Mouse (Mus musculus) forebrain, embryonic 13.5 days (tissue): Measurements from ENCODE around the gene Olfr305. TPM values are rescaled to one million over a fixed set of nuclear protein-coding genes. Genes with fewer than 3 reads are reported as not detected.
"Not testable (repeated sequence)": the region's sequence is repeated elsewhere in the genome, so short reads cannot be mapped to it uniquely, and the experiment has no call there.

Experiments used
- ATAC-seq: fragments of 200-750 bp; cut with Nextera tagmentation; 2 replicates; pipeline ENCODE4 v1.8.0; 2017
- H3K27ac ChIP-seq: fragments of 300-500 bp; sonication (generic); 2 replicates; pipeline ENCODE4 v1.5.1; 2015; ENCODE audit warnings: inconsistent platforms, mild to moderate bottlenecking, moderate library complexity
- H3K27me3 ChIP-seq: fragments of 300-500 bp; sonication (generic); 2 replicates; pipeline ENCODE4 v1.6.1; 2015; ENCODE audit warnings: mild to moderate bottlenecking, inconsistent platforms
- H3K36me3 ChIP-seq: fragments of 300-500 bp; sonication (generic); 2 replicates; pipeline ENCODE4 v1.6.1; 2015; ENCODE audit warnings: mild to moderate bottlenecking, inconsistent platforms; ENCODE audit not compliant: poor library complexity, severe bottlenecking
- H3K4me1 ChIP-seq: fragments of 300-500 bp; sonication (generic); 2 replicates; pipeline ENCODE4 v1.6.1; 2015; ENCODE audit warnings: inconsistent platforms
- H3K4me2 ChIP-seq: fragments of 300-500 bp; sonication (generic); 2 replicates; pipeline ENCODE4 v1.6.1; 2015; ENCODE audit warnings: inconsistent platforms, mild to moderate bottlenecking, moderate library complexity
- H3K4me3 ChIP-seq: fragments of 300-500 bp; sonication (generic); 2 replicates; pipeline ENCODE4 v1.5.1; 2015; ENCODE audit warnings: mild to moderate bottlenecking, inconsistent platforms
- H3K9ac ChIP-seq: fragments of 300-500 bp; sonication (generic); 2 replicates; pipeline ENCODE4 v1.6.1; 2015; ENCODE audit warnings: mild to moderate bottlenecking, inconsistent platforms
- H3K9me3 ChIP-seq: fragments of 300-500 bp; sonication (generic); replicated peaks from 2 replicates; pipeline ENCODE4 v1.6.1; 2016; ENCODE audit warnings: inconsistent platforms
- WGBS: fragments of 180-500 bp; shearing (Covaris S2); methylation state at CpG from one replicate; pipeline ENCODE4 v1.1.7; 2015; 5-methylcytosine and 5-hydroxymethylcytosine counted together
- polyA plus RNA-seq: library from polyadenylated mRNA; unstranded; fragments of >200 nt; fragmentation: Nextera tagmentation; extraction: Ambion mirVana; gene quantifications from 2 replicates; pipeline ENCODE4 v1.2.1, GENCODE M21; 2015

Gene Olfr305
- polyA plus RNA-seq, result not detected in 2 replicates

DNA sequence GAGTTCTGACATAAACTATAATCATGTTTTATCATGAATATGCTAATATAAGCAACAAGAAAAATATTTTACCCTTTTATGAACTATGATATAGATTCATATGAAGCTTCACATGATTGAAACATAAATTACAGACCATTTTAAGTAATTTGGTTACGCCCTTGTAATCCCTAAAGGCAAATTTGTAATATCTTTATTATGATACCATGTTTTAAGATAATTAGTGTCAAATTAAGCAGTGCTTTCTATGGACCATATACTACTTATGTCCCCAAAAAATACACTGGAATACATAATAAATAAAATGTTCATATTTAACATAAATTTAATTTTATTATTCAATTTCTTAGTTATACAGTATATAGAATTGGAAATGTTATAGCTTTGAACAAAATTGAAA is at the start of gene Olfr305:
TSS of gene Olfr305 (minus strand) at position 101 of the 400 bp plus-strand sequence.
- Histone ChIP-seq H3K4me1 (no peaks in the 10 kb centered on the region), H3K4me2 (no peak within 1 kb of the TSS), H3K4me3 (no peak within 1 kb of the TSS), H3K27me3 (no peaks in the 10 kb centered on the region), H3K36me3 (no peaks in the 10 kb centered on the region), H3K9me3 (no peaks in the 10 kb centered on the region), H3K27ac (no peak within 1 kb of the TSS), H3K9ac (no peak within 1 kb of the TSS)
- no peak for ATAC-seq
- WGBS, result 83% methylated on average over 1 of the region's 1 CpGs

DNA sequence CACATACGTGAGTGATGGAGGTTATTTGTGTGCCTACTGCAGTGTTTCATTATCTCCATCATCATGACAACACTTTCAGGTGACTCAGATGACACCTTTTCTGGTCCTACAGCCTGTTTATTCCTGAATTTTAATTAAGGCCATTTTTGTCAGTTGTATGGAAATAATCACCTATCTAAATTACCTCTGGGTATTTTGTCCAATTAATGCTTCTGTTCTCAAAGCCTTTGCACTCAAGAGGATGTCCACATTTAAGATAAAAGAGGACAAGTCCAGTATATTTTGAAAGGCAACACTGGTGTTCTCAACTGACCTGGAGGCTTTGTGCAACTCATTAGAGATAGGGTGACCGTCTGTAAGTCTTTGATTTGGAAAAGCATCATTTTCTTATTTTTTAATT is 36.8 kb upstream of the Olfr305 start, which contains the start of gene Olfr301:
TSS of gene Olfr301 (plus strand) at position 301 of the 400 bp plus-strand sequence.
- H3K36me3 ChIP-seq, result no peaks in the 10 kb centered on the region
- H3K9ac ChIP-seq, result no peak within 1 kb of the TSS
- H3K27ac ChIP-seq, result no peak within 1 kb of the TSS
- no peak for ATAC-seq
- no peaks in the 10 kb centered on the region for H3K27me3 ChIP-seq
- no peaks in the 10 kb centered on the region for H3K9me3 ChIP-seq
- no peaks in the 10 kb centered on the region for H3K4me1 ChIP-seq
- 87% methylated on average over 2 of the region's 2 CpGs for WGBS
- no peak within 1 kb of the TSS for H3K4me3 ChIP-seq
- no peak within 1 kb of the TSS for H3K4me2 ChIP-seq

DNA sequence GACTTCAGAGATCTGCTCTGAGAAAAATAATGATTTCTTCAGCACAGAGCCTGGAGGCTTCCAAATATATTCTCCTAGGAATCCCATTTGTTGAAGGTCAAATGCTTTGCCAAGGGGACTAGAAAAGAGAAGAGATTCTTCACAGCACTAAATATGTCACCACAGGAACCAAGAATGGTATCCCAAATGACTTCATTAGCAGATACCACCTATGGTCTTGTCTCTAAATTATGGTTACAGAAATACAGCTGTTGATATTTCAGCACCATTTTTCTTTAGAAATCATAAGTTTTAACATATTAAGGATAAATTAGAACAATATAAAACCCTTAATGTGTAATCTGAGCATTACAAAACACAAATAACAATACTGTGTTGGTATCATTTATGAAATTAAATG is 31.0 kb upstream of the Olfr305 start, which contains the start of gene Olfr303:
TSS of gene Olfr303 (minus strand) at position 101 of the 400 bp plus-strand sequence.
- Histone ChIP-seq H3K36me3 (no peaks in the 10 kb centered on the region), H3K9me3 (no peaks in the 10 kb centered on the region), H3K27me3 (no peaks in the 10 kb centered on the region), H3K4me1 (no peaks in the 10 kb centered on the region), H3K4me2 (no peak within 1 kb of the TSS), H3K4me3 (no peak within 1 kb of the TSS), H3K27ac (no peak within 1 kb of the TSS), H3K9ac (no peak within 1 kb of the TSS)
- no peak for ATAC-seq

DNA sequence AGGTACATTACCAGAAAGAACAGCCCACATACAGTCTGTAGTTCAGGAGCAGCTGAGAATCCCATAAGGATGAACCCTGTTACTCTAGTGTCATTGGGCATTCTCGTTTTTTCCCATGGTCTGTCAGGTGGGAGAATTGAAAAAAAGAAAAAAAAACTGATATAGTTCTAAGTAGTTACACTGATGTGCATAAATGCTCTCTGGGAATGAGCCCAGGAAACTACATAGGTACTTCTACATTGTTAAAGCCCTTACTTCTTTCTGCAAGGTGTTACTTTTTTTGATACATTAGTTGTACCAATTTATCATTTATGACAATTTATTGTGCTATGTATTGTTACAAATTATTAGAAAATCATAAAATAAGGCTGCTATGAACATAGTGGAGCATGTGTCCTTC is 19.8 kb upstream of the Olfr305 start, which contains the start of gene Olfr304:
TSS of gene Olfr304 (minus strand) at position 101 of the 400 bp plus-strand sequence.
- H3K9me3 ChIP-seq, result no peaks in the 10 kb centered on the region
- H3K4me1 ChIP-seq, result no peaks in the 10 kb centered on the region
- H3K4me2 ChIP-seq, result no peak within 1 kb of the TSS
- WGBS, result 71% methylated on average over 1 of the region's 1 CpGs
- H3K27ac ChIP-seq, result no peak within 1 kb of the TSS
- H3K4me3 ChIP-seq, result no peak within 1 kb of the TSS
- H3K27me3 ChIP-seq, result no peaks in the 10 kb centered on the region
- no peaks in the 10 kb centered on the region for H3K36me3 ChIP-seq
- no peak within 1 kb of the TSS for H3K9ac ChIP-seq
- ATAC-seq, result no peak

DNA sequence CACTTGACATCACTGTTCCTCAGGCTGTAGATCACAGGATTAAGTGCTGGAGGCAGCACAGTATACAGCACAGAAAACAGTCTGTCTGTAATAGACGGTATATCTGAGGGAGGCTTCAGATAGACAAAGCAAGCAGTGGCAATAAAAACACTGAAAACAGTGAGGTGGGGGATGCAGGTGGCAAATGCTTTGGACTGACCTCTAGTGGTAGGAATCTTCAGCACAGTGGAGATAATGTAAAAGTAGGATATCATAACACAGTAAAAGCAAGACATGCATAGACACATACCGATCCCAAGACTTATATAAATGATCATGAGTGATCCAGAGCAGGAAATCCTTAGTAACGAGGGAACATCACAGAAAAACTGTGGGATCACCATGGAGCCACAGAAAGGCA is 19.0 kb upstream of the Olfr305 start:
- Histone ChIP-seq H3K27me3 (no peaks in the 10 kb centered on the region), H3K4me1 (no peaks in the 10 kb centered on the region), H3K4me2 (no peak overlapping the region), H3K4me3 (no peak overlapping the region), H3K9ac (no peak overlapping the region), H3K36me3 (no peaks in the 10 kb centered on the region), H3K9me3 (no peaks in the 10 kb centered on the region), H3K27ac (no peak overlapping the region)
- WGBS, result 78% methylated on average over 3 of the region's 3 CpGs
- ATAC-seq, result no peak

DNA sequence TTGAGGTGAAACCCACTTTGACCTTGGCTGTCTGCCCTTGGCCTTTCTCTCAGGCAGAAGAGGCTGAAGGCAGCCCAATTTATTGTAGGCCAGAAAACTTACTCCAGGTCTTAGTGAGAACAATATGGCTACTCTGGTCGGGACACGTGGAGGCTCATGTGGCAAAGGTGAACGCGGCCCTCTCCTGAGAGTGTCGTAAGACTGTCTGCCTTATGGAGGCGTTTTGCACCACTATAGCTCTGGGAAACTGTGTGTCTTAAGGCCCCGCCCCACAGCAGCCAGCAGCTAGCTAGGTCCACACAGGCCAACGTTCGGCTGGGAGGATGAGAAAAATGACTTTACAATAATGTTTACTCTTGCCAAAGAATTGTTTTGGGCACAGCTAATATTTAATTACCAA is 20.4 kb downstream of the Olfr305 start:
- not testable (repeated sequence) for H3K9ac ChIP-seq, H3K27me3 ChIP-seq, H3K4me1 ChIP-seq, H3K9me3 ChIP-seq, H3K27ac ChIP-seq, ATAC-seq, H3K4me2 ChIP-seq, H3K4me3 ChIP-seq, H3K36me3 ChIP-seq
- WGBS, result 92% methylated on average over 9 of the region's 9 CpGs

DNA sequence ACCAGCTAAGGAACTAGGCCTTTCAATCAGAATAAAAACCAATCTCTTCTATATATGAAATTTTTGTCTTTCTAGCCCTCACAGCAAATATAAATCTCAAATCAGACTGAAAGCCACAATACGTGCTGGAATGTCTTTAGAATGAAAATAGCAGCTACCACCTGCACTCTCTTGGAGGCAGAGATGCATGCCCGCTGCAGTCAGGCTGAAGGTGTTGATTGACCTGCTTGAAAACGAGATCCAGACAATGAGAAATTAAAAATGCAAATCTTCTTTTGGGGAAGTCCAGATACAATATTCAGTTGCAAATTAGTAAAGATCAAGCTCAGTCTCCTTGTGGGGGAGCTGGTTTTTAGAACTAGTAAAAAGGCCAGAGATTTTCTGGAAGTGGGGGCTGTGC is 22.5 kb downstream of the Olfr305 start:
- H3K36me3 ChIP-seq, result no peaks in the 10 kb centered on the region
- 61% methylated on average over 3 of the region's 3 CpGs for WGBS
- ATAC-seq, result no peak

DNA sequence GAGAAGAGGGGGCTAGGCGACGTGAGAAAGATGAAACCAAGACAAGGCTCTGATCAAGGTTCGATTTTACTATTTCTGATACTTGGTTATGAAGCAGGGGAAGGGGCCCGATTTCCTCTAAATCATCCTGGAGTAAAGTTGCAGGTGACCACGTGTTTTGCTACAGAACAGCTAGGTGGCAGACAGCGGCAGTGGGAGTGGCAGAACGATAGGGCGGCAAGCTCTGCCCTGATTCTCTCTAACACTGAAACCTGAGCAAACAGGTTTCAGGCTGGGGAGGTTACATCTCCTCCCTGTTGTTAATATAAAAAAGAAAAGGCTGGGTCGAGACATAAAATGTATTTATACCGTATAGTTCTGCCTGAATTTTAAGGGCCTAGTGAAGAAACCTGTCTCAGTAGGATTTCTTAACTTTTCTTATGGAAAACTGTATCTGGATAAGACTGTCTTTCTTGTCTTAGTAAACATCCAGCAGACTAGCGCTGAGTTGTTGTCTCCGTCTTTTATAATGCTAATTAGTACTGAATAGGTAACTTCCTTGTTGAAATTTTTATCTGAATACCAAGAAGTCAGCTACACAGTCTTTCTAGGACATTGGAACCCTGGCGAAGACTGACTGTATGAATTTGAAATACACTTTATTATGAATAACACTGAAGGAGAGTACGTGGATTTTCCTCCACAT is 23.7 kb downstream of the Olfr305 start:
- H3K4me2 ChIP-seq, result no peak overlapping the region
- WGBS, result 80% methylated on average over 14 of the region's 14 CpGs
- no peaks in the 10 kb centered on the region for H3K27me3 ChIP-seq
- H3K4me3 ChIP-seq, result no peak overlapping the region
- no peak for ATAC-seq
- H3K9me3 ChIP-seq, result no peaks in the 10 kb centered on the region
- no peaks in the 10 kb centered on the region for H3K4me1 ChIP-seq
- H3K9ac ChIP-seq, result no peak overlapping the region
- no peaks in the 10 kb centered on the region for H3K36me3 ChIP-seq
- H3K27ac ChIP-seq, result no peak overlapping the region

More for the DNA sequence above, 22.5 kb downstream of the Olfr305 start:
- Histone ChIP-seq H3K4me2 (no peak overlapping the region), H3K9me3 (peaks cover 4% of the 10 kb centered on the region; the same call in 1 of the 2 replicates), H3K27ac (no peak overlapping the region), H3K4me1 (no peaks in the 10 kb centered on the region), H3K4me3 (no peak overlapping the region), H3K27me3 (no peaks in the 10 kb centered on the region), H3K9ac (no peak overlapping the region)

DNA sequence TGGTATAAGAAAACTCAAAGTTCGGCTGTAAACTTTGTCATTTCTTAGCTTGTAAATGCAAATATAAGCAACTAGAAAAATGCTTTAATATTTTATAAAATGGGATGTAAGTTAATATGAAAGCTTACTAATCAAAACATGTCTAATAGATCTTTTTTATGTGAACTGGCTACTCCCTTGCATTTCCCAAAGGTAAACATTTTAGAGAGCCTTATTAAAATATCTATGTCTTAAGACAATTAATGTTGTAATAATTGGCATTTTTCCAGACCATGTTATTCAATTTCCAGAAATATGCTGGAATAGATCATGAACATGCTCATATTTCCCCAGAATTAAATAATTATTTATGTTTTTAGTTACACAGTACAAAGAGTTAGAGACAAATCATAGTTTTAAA is 29.2 kb downstream of the Olfr305 start, which contains the start of gene Olfr307:
TSS of gene Olfr307 (minus strand) at position 101 of the 400 bp plus-strand sequence.
- H3K27ac ChIP-seq, result no peak within 1 kb of the TSS
- ATAC-seq, result no peak
- no peak within 1 kb of the TSS for H3K4me3 ChIP-seq
- H3K4me1 ChIP-seq, result no peaks in the 10 kb centered on the region
- no peaks in the 10 kb centered on the region for H3K9me3 ChIP-seq
- 77% methylated on average over 1 of the region's 1 CpGs for WGBS
- no peak within 1 kb of the TSS for H3K9ac ChIP-seq
- H3K27me3 ChIP-seq, result no peaks in the 10 kb centered on the region
- no peak within 1 kb of the TSS for H3K4me2 ChIP-seq
- no peaks in the 10 kb centered on the region for H3K36me3 ChIP-seq

DNA sequence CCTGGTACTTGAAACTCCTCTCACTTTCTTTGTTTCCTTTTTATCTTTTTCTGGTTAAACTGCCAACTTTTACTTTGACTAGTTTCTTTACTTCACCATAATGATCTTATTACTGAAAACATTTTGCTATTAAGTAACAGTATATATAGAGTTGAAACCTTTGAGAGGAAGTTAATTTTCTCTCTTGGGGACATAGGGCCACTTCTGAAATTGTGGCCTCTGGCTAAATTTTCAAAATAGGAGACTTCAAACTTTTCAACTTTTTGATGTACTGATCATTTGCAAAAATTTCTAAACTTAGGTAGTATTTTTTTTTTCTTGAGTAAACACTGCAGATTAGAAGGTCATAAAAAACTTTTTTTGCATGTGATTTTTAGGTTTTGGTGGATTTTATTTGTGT is 41.2 kb downstream of the Olfr305 start, which contains the start of gene Olfr308:
TSS of gene Olfr308 (minus strand) at position 101 of the 400 bp plus-strand sequence.
- no peak within 1 kb of the TSS for H3K9ac ChIP-seq
- H3K36me3 ChIP-seq, result no peaks in the 10 kb centered on the region
- no peak within 1 kb of the TSS for H3K4me3 ChIP-seq
- H3K9me3 ChIP-seq, result no peaks in the 10 kb centered on the region
- ATAC-seq, result no peak
- H3K27me3 ChIP-seq, result no peaks in the 10 kb centered on the region
- no peaks in the 10 kb centered on the region for H3K4me1 ChIP-seq
- no peak within 1 kb of the TSS for H3K27ac ChIP-seq
- H3K4me2 ChIP-seq, result no peak within 1 kb of the TSS

DNA sequence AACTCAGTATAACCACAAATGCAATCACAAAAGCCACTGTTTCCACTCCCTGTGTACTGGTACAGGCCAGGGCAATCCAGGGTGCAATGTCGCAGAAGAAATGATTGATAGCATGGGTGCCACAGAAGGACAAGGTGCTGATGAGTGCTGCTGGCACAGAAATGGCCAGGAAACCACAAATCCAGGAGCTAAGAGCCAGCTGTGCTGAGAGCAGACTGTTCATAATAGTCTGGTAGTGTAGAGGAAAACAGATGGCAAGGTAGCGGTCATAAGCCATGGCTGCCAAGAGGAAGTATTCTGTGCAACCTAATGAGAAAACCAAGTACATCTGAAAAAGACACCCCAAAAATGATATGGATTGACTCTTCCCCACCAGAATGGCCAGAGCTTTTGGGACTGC is 45.4 kb downstream of the Olfr305 start:
- no peak for ATAC-seq
- Histone ChIP-seq H3K27me3 (no peaks in the 10 kb centered on the region), H3K9ac (no peak overlapping the region), H3K4me2 (no peak overlapping the region), H3K27ac (no peak overlapping the region), H3K4me1 (no peaks in the 10 kb centered on the region), H3K4me3 (no peak overlapping the region), H3K9me3 (no peaks in the 10 kb centered on the region), H3K36me3 (no peaks in the 10 kb centered on the region)
- WGBS, result 96% methylated on average over 2 of the region's 2 CpGs

DNA sequence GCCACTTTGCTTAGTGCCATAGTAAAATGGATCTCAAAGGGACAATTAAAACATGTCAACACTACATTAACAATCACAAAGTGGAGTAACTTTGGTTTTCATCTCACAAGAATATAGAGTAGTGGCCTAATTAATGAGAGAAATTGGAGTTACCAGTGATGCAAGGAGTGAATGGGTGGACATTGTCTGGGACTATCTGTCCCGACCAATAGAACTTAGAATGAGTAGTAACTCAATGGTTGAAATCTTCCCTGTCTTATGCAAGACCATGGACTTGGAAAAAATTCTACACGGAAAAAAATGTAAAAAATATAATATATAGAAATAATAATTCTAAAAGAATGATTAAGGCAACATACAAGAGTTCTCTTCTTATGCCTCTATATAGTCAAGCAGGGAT is 53.1 kb downstream of the Olfr305 start, which contains the start of gene Olfr309:
TSS of gene Olfr309 (minus strand) at position 101 of the 400 bp plus-strand sequence.
- Histone ChIP-seq H3K36me3 (no peaks in the 10 kb centered on the region), H3K4me2 (no peak within 1 kb of the TSS), H3K9ac (no peak within 1 kb of the TSS), H3K27me3 (no peaks in the 10 kb centered on the region), H3K4me1 (no peaks in the 10 kb centered on the region), H3K27ac (no peak within 1 kb of the TSS), H3K9me3 (no peaks in the 10 kb centered on the region), H3K4me3 (no peak within 1 kb of the TSS)
- ATAC-seq, result no peak
- 78% methylated on average over 2 of the region's 2 CpGs for WGBS
